Mouse (Mus musculus) olfactory bulb, adult 2 months (tissue): ENCODE measurements around the gene Mapkapk3.

Experiments
- CTCF ChIP-seq: fragments of 200-500 bp; IDR thresholded peaks from 2 replicates; pipeline ENCODE4 v1.5.1; 2012; ENCODE audit warnings: low read depth, mild to moderate bottlenecking, low read length, moderate library complexity; ENCODE audit not compliant: insufficient read depth
- POLR2A ChIP-seq: fragments of 200-500 bp; IDR thresholded peaks from 2 replicates; pipeline ENCODE4 v1.6.1; 2012; ENCODE audit warnings: mild to moderate bottlenecking, low read depth, low read length, moderate library complexity; ENCODE audit not compliant: insufficient read depth

GRCm38 (mm10) chr9:107299783-107300182 lies 10.1 kb upstream of the Mapkapk3 start:
- no peak for TF ChIP-seq POLR2A
- no peak for TF ChIP-seq CTCF
